Mouse (Mus musculus): ENCODE measurements around the gene Shisa9. TPM values are rescaled to one million over a fixed set of nuclear protein-coding genes. Genes with fewer than 3 reads are reported as not detected.

Gene Shisa9
- polyA plus RNA-seq, 1 experiment from 2014 or later = 0.59 TPM

DNA sequence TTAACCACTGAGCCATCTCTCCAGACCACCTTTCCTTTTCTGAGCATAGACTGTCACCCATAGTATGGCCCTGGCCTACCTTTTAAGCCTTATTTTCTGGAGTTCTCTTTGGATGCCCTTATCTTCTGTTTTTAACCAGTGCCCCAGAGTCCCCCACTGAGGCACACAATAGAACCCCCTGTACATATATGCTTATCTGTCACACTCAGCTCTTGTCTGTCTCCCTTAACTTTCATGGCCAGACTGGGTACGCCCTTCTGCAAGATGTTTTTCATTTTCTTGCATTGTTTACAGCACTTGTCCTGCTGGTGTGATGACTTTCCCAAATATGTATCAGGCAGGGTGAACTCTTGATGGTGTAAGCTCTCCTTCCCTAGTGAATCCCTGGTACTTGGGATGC, 68.1 kb downstream of the Shisa9 start:
- no peak overlapping the region for H3K4me2 ChIP-seq
- ATAC-seq (ENCODE audit: insufficient number of reproducible peaks, low FRiP score) = peak; percentile 95
- WGBS = 77% methylated on average over 1 of the region's 1 CpGs
- H3K9ac ChIP-seq = no peak overlapping the region
- no peaks in the 10 kb centered on the region for H3K36me3 ChIP-seq
- no peak overlapping the region for H3K27ac ChIP-seq (ENCODE audit: poor library complexity, severe bottlenecking)
- H3K9me3 ChIP-seq (replicated peaks) = no peaks in the 10 kb centered on the region
- no peaks in the 10 kb centered on the region for H3K27me3 ChIP-seq (replicated peaks)
- no peak overlapping the region for H3K4me3 ChIP-seq
- H3K4me1 ChIP-seq (replicated peaks) = no peaks in the 10 kb centered on the region

DNA sequence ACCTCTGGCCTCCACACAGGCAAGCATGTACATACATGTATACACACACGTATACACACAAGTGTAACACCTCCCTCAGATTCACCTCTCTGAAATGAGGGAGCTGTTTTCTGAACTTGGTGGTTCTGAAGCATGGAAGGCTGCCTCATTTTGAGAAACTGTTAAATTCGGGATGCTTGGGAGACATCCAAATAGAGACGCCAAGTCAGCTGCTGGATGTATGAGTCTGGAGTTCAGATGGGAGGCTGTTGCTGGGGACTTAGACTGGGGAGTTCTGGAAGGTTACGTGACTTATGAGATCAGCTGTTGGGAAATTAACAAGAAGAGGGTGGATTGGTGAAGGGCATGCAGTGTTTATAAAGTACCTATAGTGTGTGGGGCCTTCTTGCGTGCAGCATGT, 88.7 kb downstream of the Shisa9 start:
- no peaks in the 10 kb centered on the region for H3K36me3 ChIP-seq
- H3K4me3 ChIP-seq = no peak overlapping the region
- H3K27me3 ChIP-seq (replicated peaks) = no peaks in the 10 kb centered on the region
- 0 out of 2 replicates have a peak, but pooled peaks cover 5% of the 10 kb centered on the region for H3K4me1 ChIP-seq (replicated peaks)
- H3K4me2 ChIP-seq = no peak overlapping the region
- 84% methylated on average over 5 of the region's 5 CpGs for WGBS
- no peaks in the 10 kb centered on the region; the same call in 1 of the 2 replicates for H3K9me3 ChIP-seq (replicated peaks)
- no peak overlapping the region for H3K9ac ChIP-seq
- ATAC-seq (ENCODE audit: insufficient number of reproducible peaks, low FRiP score) = no peak
- H3K27ac ChIP-seq (ENCODE audit: poor library complexity, severe bottlenecking) = no peak overlapping the region

DNA sequence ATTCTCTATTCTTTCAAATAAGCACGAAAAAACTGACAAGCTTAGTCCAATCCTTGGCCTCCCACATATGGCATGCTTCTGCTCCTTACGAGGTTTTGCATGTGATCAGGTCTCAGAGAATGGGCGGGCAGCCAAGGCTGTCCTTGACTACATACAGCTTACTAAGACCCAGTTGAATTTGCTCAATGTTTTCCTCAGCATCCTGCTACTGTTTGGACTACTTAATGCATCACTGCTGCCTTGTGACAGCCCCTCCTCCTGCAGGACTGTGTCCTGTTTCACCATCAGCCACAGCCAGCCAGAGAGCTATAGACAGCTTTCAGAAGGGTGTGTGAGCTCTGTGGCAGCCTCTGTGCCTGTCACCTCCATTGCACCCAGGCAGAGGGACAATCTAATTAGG, 92.4 kb downstream of the Shisa9 start:
- Histone ChIP-seq H3K27ac (ENCODE audit: poor library complexity, severe bottlenecking) (no peak overlapping the region), H3K9me3 (replicated peaks) (no peaks in the 10 kb centered on the region), H3K4me3 (no peak overlapping the region), H3K4me2 (no peak overlapping the region), H3K27me3 (replicated peaks) (no peaks in the 10 kb centered on the region), H3K36me3 (no peaks in the 10 kb centered on the region), H3K4me1 (replicated peaks) (0 out of 2 replicates have a peak, but pooled peaks cover 5% of the 10 kb centered on the region), H3K9ac (no peak overlapping the region)
- 0 out of 2 replicates have a peak, but pooled peaks have one; percentile 29 for ATAC-seq (ENCODE audit: insufficient number of reproducible peaks, low FRiP score)
- WGBS = 47% methylated on average over 3 of the region's 3 CpGs

DNA sequence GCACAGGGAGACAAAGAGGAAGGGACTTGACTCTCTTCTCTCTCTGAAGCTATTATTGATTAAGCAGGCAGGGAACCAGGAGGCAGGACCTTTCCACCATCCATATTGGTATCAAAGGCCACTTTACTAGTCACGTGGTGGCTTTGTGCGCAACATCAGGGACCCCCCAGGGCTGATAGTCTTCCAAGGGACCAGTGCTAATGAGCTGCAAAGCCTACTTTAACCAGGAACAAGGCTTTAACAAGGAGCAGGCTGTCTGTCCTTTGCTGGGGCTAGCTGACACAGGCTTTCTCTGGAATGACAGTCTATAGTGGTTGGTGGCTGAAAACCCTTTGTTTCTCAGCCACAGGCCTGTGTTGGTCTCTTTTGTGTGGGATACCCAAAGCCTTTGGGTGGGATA, 92.8 kb downstream of the Shisa9 start:
- Histone ChIP-seq H3K4me3 (no peak overlapping the region), H3K9me3 (replicated peaks) (no peaks in the 10 kb centered on the region), H3K4me1 (replicated peaks) (0 out of 2 replicates have a peak, but pooled peaks cover 5% of the 10 kb centered on the region), H3K4me2 (no peak overlapping the region), H3K27me3 (replicated peaks) (no peaks in the 10 kb centered on the region), H3K36me3 (no peaks in the 10 kb centered on the region), H3K27ac (ENCODE audit: poor library complexity, severe bottlenecking) (no peak overlapping the region), H3K9ac (no peak overlapping the region)
- 36% methylated on average over 2 of the region's 2 CpGs for WGBS
- ATAC-seq (ENCODE audit: insufficient number of reproducible peaks, low FRiP score) = no peak

DNA sequence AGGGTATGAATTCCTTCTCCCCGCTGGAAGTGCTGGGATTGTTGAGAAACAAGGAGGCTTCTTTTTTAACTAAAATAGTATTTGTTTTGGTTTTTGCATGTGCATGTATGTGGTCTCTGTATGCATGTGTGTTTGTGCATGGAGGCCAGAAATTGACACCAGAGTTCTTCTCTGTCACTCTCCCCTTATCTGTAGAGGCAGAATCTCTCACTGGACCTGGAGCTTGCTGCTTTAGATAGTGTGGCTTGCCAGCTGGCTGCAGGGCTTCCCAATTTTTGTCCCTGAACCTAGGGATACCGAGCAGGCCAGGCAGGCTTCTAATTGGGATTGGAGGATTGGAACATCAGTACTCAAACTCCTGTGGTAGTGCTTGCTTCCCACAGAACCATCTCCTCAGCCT, 99.2 kb downstream of the Shisa9 start:
- peak; percentile 69; the same call in 1 of the 2 replicates for ATAC-seq (ENCODE audit: insufficient number of reproducible peaks, low FRiP score)
- H3K27ac ChIP-seq (ENCODE audit: poor library complexity, severe bottlenecking) = no peak overlapping the region
- H3K9ac ChIP-seq = no peak overlapping the region
- no peaks in the 10 kb centered on the region for H3K4me1 ChIP-seq (replicated peaks)
- 58% methylated on average over 2 of the region's 2 CpGs for WGBS
- no peaks in the 10 kb centered on the region for H3K36me3 ChIP-seq
- H3K4me3 ChIP-seq = no peak overlapping the region
- H3K9me3 ChIP-seq (replicated peaks) = no peaks in the 10 kb centered on the region
- H3K4me2 ChIP-seq = no peak overlapping the region
- no peaks in the 10 kb centered on the region for H3K27me3 ChIP-seq (replicated peaks)

DNA sequence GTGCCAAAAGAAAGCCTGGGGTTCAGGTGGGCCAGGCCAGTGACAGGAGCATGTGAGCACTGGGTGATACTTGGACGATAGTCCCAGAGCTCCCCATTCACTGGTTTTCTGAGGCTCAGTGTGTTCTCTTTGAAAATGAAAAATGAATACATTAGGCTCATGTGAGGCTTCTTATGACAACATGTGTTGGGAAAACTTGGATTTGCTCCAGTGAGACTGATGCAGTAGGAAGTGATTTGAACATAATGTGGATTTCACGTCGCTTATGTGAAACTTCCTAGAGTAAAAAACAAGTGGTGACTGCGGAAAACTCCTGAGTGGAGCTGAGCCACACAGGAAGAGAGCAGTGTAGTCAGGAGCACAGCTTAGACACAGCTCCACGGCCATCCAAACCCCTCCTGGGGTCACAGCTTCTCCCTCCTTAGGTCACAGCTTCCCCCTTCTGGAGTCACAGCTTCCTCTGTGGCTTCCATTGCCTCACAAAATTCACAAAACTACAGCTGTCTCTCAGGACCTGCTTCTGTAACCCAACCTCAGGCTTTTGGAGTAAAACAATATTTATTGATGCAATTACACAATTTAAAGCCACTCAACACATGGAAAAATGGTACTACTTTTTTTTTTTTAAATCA, 106.8 kb downstream of the Shisa9 start:
- no peak overlapping the region for H3K9ac ChIP-seq
- no peaks in the 10 kb centered on the region for H3K4me1 ChIP-seq (replicated peaks)
- no peak overlapping the region for H3K4me3 ChIP-seq
- no peak overlapping the region for H3K4me2 ChIP-seq
- no peaks in the 10 kb centered on the region for H3K36me3 ChIP-seq
- no peaks in the 10 kb centered on the region for H3K27me3 ChIP-seq (replicated peaks)
- no peak for ATAC-seq (ENCODE audit: insufficient number of reproducible peaks, low FRiP score)
- no peak overlapping the region for H3K27ac ChIP-seq (ENCODE audit: poor library complexity, severe bottlenecking)
- no peaks in the 10 kb centered on the region for H3K9me3 ChIP-seq (replicated peaks)
- WGBS = 65% methylated on average over 5 of the region's 5 CpGs

DNA sequence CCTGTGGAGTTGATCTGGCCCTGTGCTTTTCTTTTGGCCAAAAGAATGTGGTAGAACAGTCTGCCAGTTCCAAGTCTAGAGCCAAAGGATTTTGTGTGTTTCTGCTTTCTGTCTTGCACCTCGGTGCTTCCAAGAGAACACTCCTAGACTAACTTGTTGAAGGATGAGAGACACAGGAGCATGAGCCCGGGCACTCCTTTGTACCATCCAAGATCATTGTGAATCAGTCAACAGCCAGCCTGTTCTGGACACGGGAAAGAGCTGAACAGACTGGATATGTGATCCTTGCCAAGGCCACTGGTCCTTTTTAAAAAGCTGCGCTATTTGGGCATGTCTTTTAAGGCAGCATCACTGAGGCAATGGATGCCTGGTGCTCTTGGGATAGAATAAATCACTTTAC, 109.3 kb downstream of the Shisa9 start:
- H3K9me3 ChIP-seq (replicated peaks) = no peaks in the 10 kb centered on the region
- H3K36me3 ChIP-seq = no peaks in the 10 kb centered on the region
- no peak overlapping the region for H3K4me2 ChIP-seq
- H3K27me3 ChIP-seq (replicated peaks) = no peaks in the 10 kb centered on the region
- no peak overlapping the region for H3K9ac ChIP-seq
- no peaks in the 10 kb centered on the region for H3K4me1 ChIP-seq (replicated peaks)
- H3K4me3 ChIP-seq = no peak overlapping the region
- 68% methylated on average over 4 of the region's 4 CpGs for WGBS
- no peak overlapping the region for H3K27ac ChIP-seq (ENCODE audit: poor library complexity, severe bottlenecking)
- no peak for ATAC-seq (ENCODE audit: insufficient number of reproducible peaks, low FRiP score)

DNA sequence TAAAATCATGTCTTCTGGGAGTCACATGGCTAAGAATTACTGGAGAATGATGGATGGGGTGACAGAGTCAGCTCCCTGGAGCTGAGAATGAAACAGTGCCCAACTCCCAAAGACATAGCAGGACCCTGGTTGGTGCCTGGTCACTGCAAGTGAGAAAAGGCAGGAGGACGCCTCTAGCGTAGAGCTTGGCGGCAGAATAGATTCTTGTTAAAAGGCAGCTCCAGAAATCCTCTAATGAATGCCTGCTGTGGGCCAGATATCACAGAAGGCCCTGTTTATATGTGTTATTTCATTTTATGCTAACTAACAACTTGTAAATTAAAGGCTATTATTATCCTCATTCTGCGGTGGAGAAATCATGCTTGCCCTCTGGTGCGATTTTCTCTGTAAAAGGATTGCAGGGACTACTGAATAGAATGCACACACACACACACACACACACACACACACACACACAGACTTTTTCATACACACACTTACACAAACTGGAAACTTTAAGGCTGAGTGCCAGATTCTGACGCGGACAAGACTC, 110.9 kb downstream of the Shisa9 start:
- Histone ChIP-seq H3K9me3 (replicated peaks) (no peaks in the 10 kb centered on the region), H3K4me2 (no peak overlapping the region), H3K4me3 (no peak overlapping the region), H3K4me1 (replicated peaks) (no peaks in the 10 kb centered on the region), H3K27ac (ENCODE audit: poor library complexity, severe bottlenecking) (no peak overlapping the region), H3K9ac (no peak overlapping the region), H3K36me3 (no peaks in the 10 kb centered on the region), H3K27me3 (replicated peaks) (no peaks in the 10 kb centered on the region)
- ATAC-seq (ENCODE audit: insufficient number of reproducible peaks, low FRiP score) = no peak
- WGBS = 70% methylated on average over 7 of the region's 7 CpGs

DNA sequence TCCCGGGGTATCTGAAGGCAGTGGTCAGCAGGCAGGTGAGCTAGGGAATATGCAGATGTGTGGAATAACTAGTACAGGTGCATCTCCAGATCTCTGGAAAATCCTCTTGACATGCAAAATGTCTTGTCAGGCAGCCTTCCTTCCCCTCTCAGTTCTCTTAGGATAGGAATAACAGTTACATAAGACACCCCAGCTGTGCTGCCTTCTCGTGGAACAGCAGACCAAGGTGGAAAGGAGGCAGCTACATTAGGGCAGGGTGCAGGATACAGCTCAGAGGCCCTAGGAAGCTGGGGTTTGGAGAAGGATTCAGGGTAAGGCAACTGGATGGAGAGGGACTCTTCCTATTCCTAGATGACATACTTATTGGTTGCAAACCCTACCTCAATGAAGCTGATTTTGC, 111.5 kb downstream of the Shisa9 start:
- no peak overlapping the region for H3K4me2 ChIP-seq
- H3K4me3 ChIP-seq = no peak overlapping the region
- H3K9me3 ChIP-seq (replicated peaks) = no peaks in the 10 kb centered on the region
- H3K27me3 ChIP-seq (replicated peaks) = no peaks in the 10 kb centered on the region
- H3K36me3 ChIP-seq = no peaks in the 10 kb centered on the region
- H3K27ac ChIP-seq (ENCODE audit: poor library complexity, severe bottlenecking) = no peak overlapping the region
- WGBS = 49% methylated on average over 2 of the region's 2 CpGs
- H3K9ac ChIP-seq = no peak overlapping the region
- no peaks in the 10 kb centered on the region for H3K4me1 ChIP-seq (replicated peaks)
- ATAC-seq (ENCODE audit: insufficient number of reproducible peaks, low FRiP score) = no peak

DNA sequence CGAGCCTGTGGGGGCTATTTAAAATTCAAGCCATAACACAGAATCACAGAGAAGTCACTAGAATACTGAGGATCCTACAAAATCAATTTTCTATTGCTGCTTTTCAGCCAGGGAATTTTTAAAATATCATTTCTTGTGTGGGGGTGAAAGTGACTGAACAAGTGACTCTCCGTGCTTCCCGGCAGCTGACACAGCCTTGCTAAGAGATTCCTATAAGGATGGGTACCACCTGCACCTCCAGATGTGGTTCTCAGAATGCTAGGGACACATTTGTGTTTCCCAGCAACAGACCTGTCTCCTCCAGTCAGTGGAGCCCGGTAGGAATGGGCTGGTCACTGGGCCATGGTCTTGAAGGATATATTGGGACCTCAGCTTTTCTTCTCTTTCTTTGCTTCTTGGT, 124.5 kb downstream of the Shisa9 start:
- H3K27ac ChIP-seq (ENCODE audit: poor library complexity, severe bottlenecking) = no peak overlapping the region
- no peak overlapping the region for H3K4me2 ChIP-seq
- H3K27me3 ChIP-seq (replicated peaks) = no peaks in the 10 kb centered on the region
- no peak for ATAC-seq (ENCODE audit: insufficient number of reproducible peaks, low FRiP score)
- H3K4me3 ChIP-seq = no peak overlapping the region
- no peak overlapping the region for H3K9ac ChIP-seq
- WGBS = 83% methylated on average over 4 of the region's 4 CpGs
- no peaks in the 10 kb centered on the region for H3K9me3 ChIP-seq (replicated peaks)
- H3K4me1 ChIP-seq (replicated peaks) = no peaks in the 10 kb centered on the region
- no peaks in the 10 kb centered on the region for H3K36me3 ChIP-seq

DNA sequence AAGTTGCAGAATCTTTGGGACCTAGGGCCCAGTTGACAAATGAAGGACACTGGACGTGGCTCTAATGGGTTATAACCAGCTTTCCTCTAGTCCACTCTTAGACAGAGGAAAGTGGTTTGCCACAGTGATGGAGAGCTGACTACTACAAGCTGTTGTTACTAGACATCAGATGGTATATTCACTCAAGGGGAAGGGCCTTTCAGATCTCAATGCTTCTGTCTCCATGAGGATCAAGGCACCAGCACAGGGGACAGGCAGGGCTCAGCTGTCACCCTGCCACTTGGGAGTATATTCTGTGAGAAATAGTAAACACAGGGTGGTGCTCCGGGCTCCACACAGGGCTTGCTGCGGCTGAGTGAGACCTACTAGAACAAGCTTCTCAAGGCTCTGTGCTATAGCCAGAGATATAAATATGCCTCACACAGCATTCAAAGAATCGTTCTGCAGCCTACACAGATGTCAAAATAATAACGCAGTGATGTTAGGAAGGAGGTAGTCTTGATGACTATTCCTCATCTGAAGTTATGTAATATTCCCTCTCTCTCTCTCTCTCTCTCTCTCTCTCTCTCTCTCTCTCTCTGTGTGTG, 127.0 kb downstream of the Shisa9 start:
- H3K9ac ChIP-seq = no peak overlapping the region
- no peaks in the 10 kb centered on the region for H3K36me3 ChIP-seq
- WGBS = 80% methylated on average over 5 of the region's 5 CpGs
- H3K9me3 ChIP-seq (replicated peaks) = no peaks in the 10 kb centered on the region
- no peaks in the 10 kb centered on the region for H3K4me1 ChIP-seq (replicated peaks)
- H3K27ac ChIP-seq (ENCODE audit: poor library complexity, severe bottlenecking) = no peak overlapping the region
- no peak overlapping the region for H3K4me2 ChIP-seq
- H3K27me3 ChIP-seq (replicated peaks) = no peaks in the 10 kb centered on the region
- ATAC-seq (ENCODE audit: insufficient number of reproducible peaks, low FRiP score) = no peak
- no peak overlapping the region for H3K4me3 ChIP-seq
